Mouse (Mus musculus) intestine, embryonic 14.5 days (tissue): ENCODE measurements around the gene Myo9a. TPM values are rescaled to one million over a fixed set of nuclear protein-coding genes. Genes with fewer than 3 reads are reported as not detected.

Experiments used
- ATAC-seq: fragments of 200-750 bp; cut with Nextera tagmentation; replicated peaks from 2 replicates; pipeline ENCODE4 v1.8.0; 2017; ENCODE audit warnings: low read depth, moderate number of reproducible peaks, moderate TSS enrichment, moderate library complexity; ENCODE audit not compliant: low FRiP score, low TSS enrichment
- DNase-seq: peaks from one replicate; pipeline ENCODE4 v3.0.0-alpha.2; 2018; ENCODE audit warnings: low spot score
- H3K27ac ChIP-seq: fragments of 300-500 bp; sonication (generic); 2 replicates; pipeline ENCODE4 v1.5.1; 2014; ENCODE audit warnings: low read depth, mild to moderate bottlenecking, control low read depth
- H3K27me3 ChIP-seq: fragments of 300-500 bp; sonication (generic); replicated peaks from 2 replicates; pipeline ENCODE4 v1.6.1; 2014; ENCODE audit warnings: low read length, control low read depth; ENCODE audit not compliant: control insufficient read depth, insufficient read depth
- H3K36me3 ChIP-seq: fragments of 300-500 bp; sonication (generic); 2 replicates; pipeline ENCODE4 v1.6.1; 2014; ENCODE audit warnings: low read length, control low read depth; ENCODE audit not compliant: control insufficient read depth, insufficient read depth
- H3K4me1 ChIP-seq: fragments of 300-500 bp; sonication (generic); replicated peaks from 2 replicates; pipeline ENCODE4 v1.6.1; 2014; ENCODE audit warnings: low read length, control low read depth, mixed read lengths; ENCODE audit not compliant: control insufficient read depth, insufficient read depth
- H3K4me2 ChIP-seq: fragments of 300-500 bp; sonication (generic); 2 replicates; pipeline ENCODE4 v1.6.1; 2014; ENCODE audit warnings: low read length
- H3K4me3 ChIP-seq: fragments of 300-500 bp; sonication (generic); 2 replicates; pipeline ENCODE4 v1.5.1; 2014; ENCODE audit warnings: low read depth, low read length, control low read depth, mixed read lengths
- H3K9ac ChIP-seq: fragments of 300-500 bp; sonication (generic); 2 replicates; pipeline ENCODE4 v1.6.1; 2014; ENCODE audit warnings: mild to moderate bottlenecking, low read length
- H3K9me3 ChIP-seq: fragments of 300-500 bp; sonication (generic); 2 replicates; pipeline ENCODE4 v1.6.1; 2016; ENCODE audit warnings: low read length, control low read depth; ENCODE audit not compliant: control insufficient read depth
- WGBS: fragments of 180-500 bp; shearing (Covaris S2); extraction: QIAGEN DNeasy Blood & Tissue Kit; methylation state at CpG from one replicate; pipeline ENCODE4 v1.1.7; 2014; 5-methylcytosine and 5-hydroxymethylcytosine counted together
- polyA plus RNA-seq: library from polyadenylated mRNA; unstranded; fragments of >200 nt; fragmentation: Nextera tagmentation; extraction: Ambion mirVana; gene quantifications from 2 replicates; pipeline ENCODE4 v1.2.1, GENCODE M21; 2014

The Myo9a gene
- polyA plus RNA-seq, 1 experiment from 2014 or later = 16.7 TPM

GRCm38 (mm10) chr9:59949511-59949910 lies 198.8 kb downstream of the Myo9a start:
- Histone ChIP-seq H3K36me3 (no peaks in the 10 kb centered on the region), H3K4me3 (no peak overlapping the region), H3K27ac (no peak overlapping the region), H3K4me2 (no peak overlapping the region), H3K9ac (no peak overlapping the region), H3K9me3 (no peaks in the 10 kb centered on the region), H3K27me3 (no peaks in the 10 kb centered on the region), H3K4me1 (no peaks in the 10 kb centered on the region; the same call in 1 of the 2 replicates)
- no peak for ATAC-seq
- no peak for DNase-seq
- WGBS = 83% methylated on average over 6 of the region's 6 CpGs

DNA sequence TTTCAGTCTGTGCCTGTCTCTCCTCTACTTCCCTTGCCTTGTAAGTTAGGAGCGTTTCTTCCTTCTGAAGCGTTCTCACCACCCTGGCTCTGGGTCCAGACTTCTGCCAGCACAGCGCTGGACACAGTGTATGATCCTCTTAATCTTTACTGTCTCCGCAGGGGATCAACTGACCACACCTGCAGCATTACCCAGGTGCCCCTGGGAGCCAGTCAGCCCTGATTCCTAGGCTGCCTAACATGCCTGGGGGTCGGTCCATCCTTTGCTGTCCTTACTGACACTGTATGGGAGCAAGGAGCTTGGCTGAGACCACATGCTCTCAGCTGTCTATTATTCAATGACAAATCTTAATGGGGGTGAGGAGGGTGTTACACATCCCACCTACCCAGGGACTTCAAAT lies 199.3 kb downstream of the Myo9a start:
- Histone ChIP-seq H3K9ac (no peak overlapping the region), H3K9me3 (no peaks in the 10 kb centered on the region), H3K4me2 (no peak overlapping the region), H3K36me3 (no peaks in the 10 kb centered on the region), H3K27me3 (no peaks in the 10 kb centered on the region), H3K4me3 (no peak overlapping the region), H3K4me1 (no peaks in the 10 kb centered on the region; the same call in 1 of the 2 replicates), H3K27ac (no peak overlapping the region)
- DNase-seq (no peak), ATAC-seq (no peak)
- 84% methylated on average over 5 of the region's 5 CpGs for WGBS

- DNase-seq (no peak), ATAC-seq (no peak)
- Histone ChIP-seq H3K36me3 (no peaks in the 10 kb centered on the region), H3K4me2 (no peak overlapping the region), H3K9me3 (no peaks in the 10 kb centered on the region), H3K27me3 (no peaks in the 10 kb centered on the region), H3K4me1 (peaks cover 5% of the 10 kb centered on the region; the same call in 1 of the 2 replicates), H3K4me3 (no peak overlapping the region), H3K27ac (no peak overlapping the region), H3K9ac (no peak overlapping the region)
- WGBS = 93% methylated on average over 9 of the region's 9 CpGs
Measured at GRCm38 (mm10) chr9:59951001-59951750, 200.5 kb downstream of the Myo9a start.

GRCm38 (mm10) chr9:59951943-59952342 lies 201.2 kb downstream of the Myo9a start:
- Histone ChIP-seq H3K36me3 (no peaks in the 10 kb centered on the region), H3K9me3 (no peaks in the 10 kb centered on the region), H3K9ac (no peak overlapping the region), H3K4me2 (no peak overlapping the region), H3K4me3 (no peak overlapping the region), H3K4me1 (peaks cover 5% of the 10 kb centered on the region; the same call in 1 of the 2 replicates), H3K27ac (no peak overlapping the region), H3K27me3 (no peaks in the 10 kb centered on the region)
- ATAC-seq (no peak), DNase-seq (no peak)
- WGBS = 55% methylated on average over 4 of the region's 4 CpGs

GRCm38 (mm10) chr9:59952515-59953070 lies 201.9 kb downstream of the Myo9a start:
- Histone ChIP-seq H3K4me2 (no peak overlapping the region), H3K36me3 (no peaks in the 10 kb centered on the region), H3K9ac (no peak overlapping the region), H3K27me3 (no peaks in the 10 kb centered on the region), H3K9me3 (no peaks in the 10 kb centered on the region), H3K27ac (no peak overlapping the region), H3K4me3 (no peak overlapping the region), H3K4me1 (peaks cover 5% of the 10 kb centered on the region; the same call in 1 of the 2 replicates)
- 37% methylated on average over 8 of the region's 8 CpGs for WGBS
- DNase-seq = no peak
- 0 out of 2 replicates have a peak, but pooled peaks have one; percentile 32 for ATAC-seq

- Histone ChIP-seq H3K27ac (no peak overlapping the region), H3K9ac (no peak overlapping the region), H3K4me3 (no peak overlapping the region), H3K36me3 (no peaks in the 10 kb centered on the region), H3K9me3 (no peaks in the 10 kb centered on the region), H3K4me2 (no peak overlapping the region), H3K27me3 (no peaks in the 10 kb centered on the region), H3K4me1 (0 out of 2 replicates have a peak, but pooled peaks cover 5% of the 10 kb centered on the region)
- 76% methylated on average over 7 of the region's 7 CpGs for WGBS
- DNase-seq (no peak), ATAC-seq (no peak)
Measured at GRCm38 (mm10) chr9:59953556-59953955, 202.9 kb downstream of the Myo9a start.

- WGBS = 52% methylated on average over 3 of the region's 3 CpGs
- Histone ChIP-seq H3K4me3 (no peak overlapping the region), H3K9ac (no peak overlapping the region), H3K4me2 (no peak overlapping the region), H3K36me3 (no peaks in the 10 kb centered on the region), H3K27ac (no peak overlapping the region), H3K4me1 (0 out of 2 replicates have a peak, but pooled peaks cover 5% of the 10 kb centered on the region), H3K27me3 (no peaks in the 10 kb centered on the region), H3K9me3 (no peaks in the 10 kb centered on the region)
- DNase-seq (no peak), ATAC-seq (no peak)
Measured at GRCm38 (mm10) chr9:59955199-59955598, 204.5 kb downstream of the Myo9a start.

DNA sequence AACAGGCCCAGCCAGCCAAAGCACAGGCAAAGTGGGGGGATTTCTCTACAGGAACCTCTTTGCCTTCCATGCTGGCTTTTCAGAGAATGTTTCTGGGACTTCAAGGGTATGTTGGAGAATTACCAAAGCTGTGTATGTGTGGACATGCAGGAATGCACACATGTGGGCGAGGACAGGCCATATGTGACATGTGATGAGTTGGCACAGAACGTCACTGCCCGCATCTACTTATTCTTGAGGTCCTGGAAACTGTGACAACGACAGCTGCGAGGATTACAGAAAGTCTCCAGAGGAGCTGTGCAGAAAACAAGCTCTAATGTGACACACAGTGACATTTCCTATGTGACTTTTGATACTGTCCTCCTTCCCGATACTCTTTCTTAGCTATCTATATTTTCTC lies 205.0 kb downstream of the Myo9a start:
- H3K9me3 ChIP-seq = no peaks in the 10 kb centered on the region
- 80% methylated on average over 6 of the region's 6 CpGs for WGBS
- ATAC-seq (no peak), DNase-seq (no peak)
- no peaks in the 10 kb centered on the region for H3K27me3 ChIP-seq
- no peak overlapping the region for H3K4me3 ChIP-seq
- H3K36me3 ChIP-seq = no peaks in the 10 kb centered on the region
- no peak overlapping the region for H3K27ac ChIP-seq
- H3K4me2 ChIP-seq = no peak overlapping the region
- 0 out of 2 replicates have a peak, but pooled peaks cover 5% of the 10 kb centered on the region for H3K4me1 ChIP-seq
- H3K9ac ChIP-seq = no peak overlapping the region
